Mouse (Mus musculus) midbrain, embryonic 16.5 days (tissue): ENCODE results near the gene Gpr68. TPM values are rescaled to one million over a fixed set of nuclear protein-coding genes. Genes with fewer than 3 reads are reported as not detected.

Experiments
- ATAC-seq: fragments of 200-750 bp; cut with Nextera tagmentation; 2 replicates; pipeline ENCODE4 v1.8.0; 2017; ENCODE audit warnings: moderate TSS enrichment
- H3K27ac ChIP-seq: fragments of 300-500 bp; sonication (generic); 2 replicates; pipeline ENCODE4 v1.5.1; 2014; ENCODE audit warnings: mild to moderate bottlenecking, low read length, mixed read lengths
- H3K27me3 ChIP-seq: fragments of 300-500 bp; sonication (generic); 2 replicates; pipeline ENCODE4 v1.6.1; 2014; ENCODE audit warnings: low read depth, low read length, mixed read lengths; ENCODE audit not compliant: control insufficient read depth, insufficient read depth
- H3K36me3 ChIP-seq: fragments of 300-500 bp; sonication (generic); 2 replicates; pipeline ENCODE4 v1.6.1; 2014; ENCODE audit warnings: mild to moderate bottlenecking, low read length, moderate library complexity, mixed read lengths; ENCODE audit not compliant: control insufficient read depth, insufficient read depth
- H3K4me1 ChIP-seq: fragments of 300-500 bp; sonication (generic); 2 replicates; pipeline ENCODE4 v1.6.1; 2014; ENCODE audit warnings: mild to moderate bottlenecking, low read length, mixed read lengths; ENCODE audit not compliant: control insufficient read depth, insufficient read depth
- H3K4me2 ChIP-seq: fragments of 300-500 bp; sonication (generic); 2 replicates; pipeline ENCODE4 v1.6.1; 2014; ENCODE audit warnings: mild to moderate bottlenecking, low read length, mixed read lengths
- H3K4me3 ChIP-seq: fragments of 300-500 bp; sonication (generic); 2 replicates; pipeline ENCODE4 v1.5.1; 2014; ENCODE audit warnings: low read depth, mild to moderate bottlenecking, low read length, moderate library complexity, mixed read lengths
- H3K9ac ChIP-seq: fragments of 300-500 bp; sonication (generic); 2 replicates; pipeline ENCODE4 v1.6.1; 2014; ENCODE audit warnings: low read depth, low read length, mixed read lengths
- H3K9me3 ChIP-seq: fragments of 300-500 bp; sonication (generic); replicated peaks from 2 replicates; pipeline ENCODE4 v1.6.1; 2014; ENCODE audit warnings: mild to moderate bottlenecking, low read length, mixed read lengths; ENCODE audit not compliant: control insufficient read depth, poor library complexity, severe bottlenecking
- WGBS: fragments of 180-500 bp; shearing (Covaris S2); extraction: QIAGEN DNeasy Blood & Tissue Kit; methylation state at CpG from one replicate; pipeline ENCODE4 v1.1.7; 2014; 5-methylcytosine and 5-hydroxymethylcytosine counted together
- polyA plus RNA-seq: library from polyadenylated mRNA; unstranded; fragments of >200 nt; fragmentation: Nextera tagmentation; extraction: Ambion mirVana; gene quantifications from 2 replicates; pipeline ENCODE4 v1.2.1, GENCODE M21; 2015

The Gpr68 gene
- polyA plus RNA-seq, 1 experiment from 2014 or later: 6.2 TPM

DNA sequence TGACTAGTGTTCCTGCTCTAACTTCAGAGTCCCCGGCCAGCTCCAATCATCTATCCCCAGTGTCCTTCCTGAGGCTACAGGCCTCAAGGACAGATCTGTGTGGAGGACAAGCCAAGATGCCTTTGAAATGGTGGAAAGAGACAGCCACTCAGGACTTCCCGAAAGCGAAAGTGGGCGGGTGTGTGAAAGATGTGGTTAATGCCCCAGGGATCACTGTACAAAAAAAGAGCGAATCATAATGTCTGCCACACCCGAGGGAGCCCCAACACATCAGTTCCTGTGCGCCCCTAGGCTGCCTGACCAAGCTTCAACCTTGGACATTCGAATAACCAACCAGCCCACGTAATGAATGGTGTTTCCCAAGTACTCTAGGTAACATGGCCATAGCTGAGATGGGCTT is 20.3 kb upstream of the Gpr68 start:
- Histone ChIP-seq H3K4me2 (no peak overlapping the region), H3K9me3 (no peaks in the 10 kb centered on the region), H3K9ac (no peak overlapping the region), H3K4me1 (peaks cover 3% of the 10 kb centered on the region; the same call in 1 of the 2 replicates), H3K36me3 (peaks cover 30% of the 10 kb centered on the region), H3K27me3 (no peaks in the 10 kb centered on the region), H3K4me3 (no peak overlapping the region), H3K27ac (no peak overlapping the region)
- no peak for ATAC-seq
- 94% methylated on average over 9 of the region's 9 CpGs for WGBS

- H3K36me3 ChIP-seq: peaks cover 20% of the 10 kb centered on the region
- no peak overlapping the region for H3K4me3 ChIP-seq
- H3K27ac ChIP-seq: no peak overlapping the region
- WGBS: 68% methylated on average over 14 of the region's 14 CpGs
- H3K9ac ChIP-seq: no peak overlapping the region
- H3K4me2 ChIP-seq: no peak overlapping the region
- H3K27me3 ChIP-seq: no peaks in the 10 kb centered on the region
- ATAC-seq: peak; percentile 54
- no peaks in the 10 kb centered on the region for H3K9me3 ChIP-seq
- H3K4me1 ChIP-seq: peaks cover 3% of the 10 kb centered on the region; the same call in 1 of the 2 replicates
Observed at GRCm38 (mm10) chr12:100925644-100926619, 17.9 kb upstream of the Gpr68 start.

- H3K27me3 ChIP-seq: no peaks in the 10 kb centered on the region
- no peak overlapping the region for H3K4me2 ChIP-seq
- H3K4me3 ChIP-seq: no peak overlapping the region
- peaks cover 18% of the 10 kb centered on the region for H3K36me3 ChIP-seq
- no peak overlapping the region for H3K27ac ChIP-seq
- no peaks in the 10 kb centered on the region for H3K9me3 ChIP-seq
- 88% methylated on average over 15 of the region's 15 CpGs for WGBS
- no peak for ATAC-seq
- H3K4me1 ChIP-seq: peaks cover 3% of the 10 kb centered on the region; the same call in 1 of the 2 replicates
- H3K9ac ChIP-seq: no peak overlapping the region
Observed at GRCm38 (mm10) chr12:100924646-100925339, 16.8 kb upstream of the Gpr68 start.

DNA sequence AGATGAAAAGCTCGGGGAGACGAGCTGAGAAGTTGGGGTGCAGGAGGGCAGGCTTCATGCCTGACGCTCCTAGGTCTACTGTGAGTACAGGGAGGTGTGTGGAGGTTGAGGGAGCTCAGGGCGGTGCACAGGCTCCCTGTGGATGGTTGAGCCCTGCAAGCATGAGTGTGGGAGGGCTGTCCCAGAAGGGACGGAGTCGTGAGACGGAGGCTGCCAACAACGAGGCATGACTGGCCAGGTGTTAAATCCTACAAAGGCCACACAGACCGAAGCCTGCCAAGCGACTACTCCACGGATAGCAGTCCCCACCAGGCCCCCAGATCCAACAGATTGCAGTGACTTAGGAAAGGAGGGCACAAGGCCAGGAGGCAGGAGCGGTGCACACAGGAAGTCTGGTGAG is 2.7 kb upstream of the Gpr68 start:
- no peak overlapping the region for H3K27ac ChIP-seq
- H3K4me3 ChIP-seq: no peak overlapping the region
- 84% methylated on average over 12 of the region's 12 CpGs for WGBS
- peaks cover 7% of the 10 kb centered on the region; the same call in 1 of the 2 replicates for H3K4me1 ChIP-seq
- ATAC-seq: no peak
- 0 out of 2 replicates have a peak, but pooled peaks cover under 1% of the 10 kb centered on the region for H3K36me3 ChIP-seq
- H3K27me3 ChIP-seq: no peaks in the 10 kb centered on the region
- no peak overlapping the region for H3K4me2 ChIP-seq
- no peak overlapping the region for H3K9ac ChIP-seq
- H3K9me3 ChIP-seq: no peaks in the 10 kb centered on the region

DNA sequence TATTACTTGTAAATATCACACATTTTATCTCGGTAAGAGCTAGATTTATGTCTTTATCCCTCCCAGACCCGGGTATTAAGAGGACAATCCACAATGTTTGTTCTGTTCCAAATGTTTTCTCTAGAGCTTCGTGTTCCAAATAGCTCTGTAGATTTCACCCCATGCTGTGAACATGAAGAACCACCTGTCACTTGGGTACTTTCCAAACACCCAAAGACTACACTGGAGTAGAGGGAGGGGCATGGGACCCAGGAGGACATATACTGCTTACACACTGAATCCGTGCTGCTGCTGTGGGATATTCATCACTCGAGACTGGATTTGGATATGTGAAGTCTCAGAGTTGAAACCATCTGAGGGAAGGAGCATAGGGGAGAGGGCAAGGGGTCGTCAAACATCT is 1.8 kb upstream of the Gpr68 start:
- H3K27ac ChIP-seq: no peak overlapping the region
- no peaks in the 10 kb centered on the region for H3K36me3 ChIP-seq
- no peak for ATAC-seq
- H3K4me1 ChIP-seq: peaks cover 7% of the 10 kb centered on the region; the same call in 1 of the 2 replicates
- H3K4me3 ChIP-seq: no peak overlapping the region
- 68% methylated on average over 6 of the region's 6 CpGs for WGBS
- no peaks in the 10 kb centered on the region for H3K9me3 ChIP-seq
- H3K4me2 ChIP-seq: no peak overlapping the region
- H3K9ac ChIP-seq: no peak overlapping the region
- H3K27me3 ChIP-seq: no peaks in the 10 kb centered on the region

GRCm38 (mm10) chr12:100908298-100909034 is 468 bp upstream of the Gpr68 start:
- no peaks in the 10 kb centered on the region for H3K27me3 ChIP-seq
- no peaks in the 10 kb centered on the region for H3K36me3 ChIP-seq
- no peaks in the 10 kb centered on the region for H3K9me3 ChIP-seq
- peaks cover 7% of the 10 kb centered on the region; the same call in 1 of the 2 replicates for H3K4me1 ChIP-seq
- peak; percentile 41; the same call in 1 of the 2 replicates for ATAC-seq
- H3K4me3 ChIP-seq: peak overlapping the region; percentile 51
- 20% methylated on average over 10 of the region's 10 CpGs for WGBS
- H3K4me2 ChIP-seq: peak overlapping the region; percentile 92
- H3K9ac ChIP-seq: peak overlapping the region; percentile 74
- H3K27ac ChIP-seq: no peak overlapping the region

- 87% methylated on average over 5 of the region's 5 CpGs for WGBS
- H3K4me2 ChIP-seq: no peak overlapping the region
- no peak for ATAC-seq
- H3K9me3 ChIP-seq: no peaks in the 10 kb centered on the region
- peaks cover 4% of the 10 kb centered on the region; the same call in 1 of the 2 replicates for H3K4me1 ChIP-seq
- no peak overlapping the region for H3K4me3 ChIP-seq
- no peaks in the 10 kb centered on the region for H3K36me3 ChIP-seq
- no peaks in the 10 kb centered on the region for H3K27me3 ChIP-seq
- no peak overlapping the region for H3K27ac ChIP-seq
- no peak overlapping the region for H3K9ac ChIP-seq
Observed at GRCm38 (mm10) chr12:100906861-100907260, 1.1 kb downstream of the Gpr68 start.

DNA sequence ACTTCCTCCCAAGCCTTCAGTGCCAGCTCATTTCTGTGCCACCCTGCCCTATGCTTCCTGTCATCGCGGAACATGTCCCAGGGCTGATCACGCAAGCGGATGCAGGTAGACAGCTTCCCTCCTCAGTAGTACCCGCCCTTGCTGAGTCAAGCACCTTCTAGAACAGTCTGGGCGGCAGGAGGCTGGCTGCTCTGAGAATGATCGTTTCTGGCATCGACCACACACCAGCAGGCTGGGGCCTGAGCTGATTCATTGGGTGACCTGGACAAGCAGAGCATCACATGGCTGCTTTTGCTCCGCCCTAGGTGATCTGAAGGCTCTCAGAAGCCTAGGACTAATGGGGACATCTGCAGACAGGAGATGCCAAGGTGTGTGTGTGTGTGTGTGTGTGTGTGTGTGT is 4.2 kb downstream of the Gpr68 start:
- WGBS: 90% methylated on average over 9 of the region's 9 CpGs
- H3K9me3 ChIP-seq: no peaks in the 10 kb centered on the region
- no peak for ATAC-seq

More for the DNA sequence above, 4.2 kb downstream of the Gpr68 start:
- Histone ChIP-seq H3K27me3 (no peaks in the 10 kb centered on the region), H3K4me3 (no peak overlapping the region), H3K36me3 (no peaks in the 10 kb centered on the region), H3K27ac (no peak overlapping the region), H3K4me2 (no peak overlapping the region), H3K4me1 (peaks cover 12% of the 10 kb centered on the region; the same call in 1 of the 2 replicates), H3K9ac (no peak overlapping the region)
